Mouse (Mus musculus) intestine, embryonic 16.5 days (tissue): ENCODE measurements around the gene Gmds. TPM values are rescaled to one million over a fixed set of nuclear protein-coding genes. Genes with fewer than 3 reads are reported as not detected.

ENCODE experiments used
- ATAC-seq: fragments of 200-750 bp; cut with Nextera tagmentation; 2 replicates; pipeline ENCODE4 v1.8.0; 2017; ENCODE audit warnings: moderate TSS enrichment, moderate library complexity
- H3K27ac ChIP-seq: fragments of 300-500 bp; sonication (generic); 2 replicates; pipeline ENCODE4 v1.5.1; 2014; ENCODE audit warnings: mild to moderate bottlenecking, low read length
- H3K27me3 ChIP-seq: fragments of 300-500 bp; sonication (generic); replicated peaks from 2 replicates; pipeline ENCODE4 v1.6.1; 2014; ENCODE audit warnings: low read length, control low read depth, mixed read lengths; ENCODE audit not compliant: control insufficient read depth, insufficient read depth
- H3K36me3 ChIP-seq: fragments of 300-500 bp; sonication (generic); 2 replicates; pipeline ENCODE4 v1.6.1; 2014; ENCODE audit warnings: low read length, control low read depth; ENCODE audit not compliant: control insufficient read depth, insufficient read depth
- H3K4me1 ChIP-seq: fragments of 300-500 bp; sonication (generic); 2 replicates; pipeline ENCODE4 v1.6.1; 2014; ENCODE audit warnings: low read length, control low read depth, mixed read lengths; ENCODE audit not compliant: control insufficient read depth, insufficient read depth
- H3K4me2 ChIP-seq: fragments of 300-500 bp; sonication (generic); 2 replicates; pipeline ENCODE4 v1.6.1; 2014; ENCODE audit warnings: low read depth, low read length, control low read depth
- H3K4me3 ChIP-seq: fragments of 300-500 bp; sonication (generic); 2 replicates; pipeline ENCODE4 v1.5.1; 2014; ENCODE audit warnings: mild to moderate bottlenecking, low read length
- H3K9ac ChIP-seq: fragments of 300-500 bp; sonication (generic); 2 replicates; pipeline ENCODE4 v1.6.1; 2014; ENCODE audit warnings: low read depth, low read length
- H3K9me3 ChIP-seq: fragments of 300-500 bp; sonication (generic); 2 replicates; pipeline ENCODE4 v1.6.1; 2016; ENCODE audit warnings: low read length, control low read depth; ENCODE audit not compliant: control insufficient read depth
- WGBS: fragments of 180-500 bp; shearing (Covaris S2); extraction: QIAGEN DNeasy Blood & Tissue Kit; methylation state at CpG from one replicate; pipeline ENCODE4 v1.1.7; 2014; 5-methylcytosine and 5-hydroxymethylcytosine counted together
- polyA plus RNA-seq: library from polyadenylated mRNA; unstranded; fragments of >200 nt; fragmentation: Nextera tagmentation; extraction: Ambion mirVana; gene quantifications from 2 replicates; pipeline ENCODE4 v1.2.1, GENCODE M21; 2015

The Gmds gene
- polyA plus RNA-seq, 1 experiment from 2014 or later = 210 TPM

- H3K27me3 ChIP-seq = 0 out of 2 replicates have a peak, but pooled peaks cover 3% of the 10 kb centered on the region
- no peak overlapping the region for H3K4me3 ChIP-seq
- no peaks in the 10 kb centered on the region for H3K4me1 ChIP-seq
- H3K27ac ChIP-seq = no peak overlapping the region
- H3K4me2 ChIP-seq = no peak overlapping the region
- no peak for ATAC-seq
- no peaks in the 10 kb centered on the region for H3K36me3 ChIP-seq
- no peaks in the 10 kb centered on the region for H3K9me3 ChIP-seq
- no peak overlapping the region for H3K9ac ChIP-seq
- 81% methylated on average over 5 of the region's 5 CpGs for WGBS
These were observed 511.4 kb downstream of the Gmds start for GRCm38 (mm10) chr13:31827160-31827559.

- H3K9ac ChIP-seq = no peak overlapping the region
- H3K36me3 ChIP-seq = no peaks in the 10 kb centered on the region
- ATAC-seq = no peak
- no peak overlapping the region for H3K4me2 ChIP-seq
- H3K27me3 ChIP-seq = peaks cover 3% of the 10 kb centered on the region; the same call in 1 of the 2 replicates
- H3K9me3 ChIP-seq = no peaks in the 10 kb centered on the region
- 84% methylated on average over 1 of the region's 1 CpGs for WGBS
- peaks cover 7% of the 10 kb centered on the region for H3K4me1 ChIP-seq
- H3K4me3 ChIP-seq = no peak overlapping the region
- H3K27ac ChIP-seq = no peak overlapping the region
These were observed 513.4 kb downstream of the Gmds start for GRCm38 (mm10) chr13:31825180-31825579.

GRCm38 (mm10) chr13:31823316-31823715, 515.2 kb downstream of the Gmds start:
- Histone ChIP-seq H3K27me3 (peaks cover 5% of the 10 kb centered on the region), H3K4me2 (no peak overlapping the region), H3K4me3 (no peak overlapping the region), H3K27ac (no peak overlapping the region), H3K9me3 (no peaks in the 10 kb centered on the region), H3K4me1 (peaks cover 7% of the 10 kb centered on the region), H3K9ac (no peak overlapping the region), H3K36me3 (no peaks in the 10 kb centered on the region)
- WGBS = 46% methylated on average over 5 of the region's 5 CpGs
- ATAC-seq = no peak

- Histone ChIP-seq H3K36me3 (no peaks in the 10 kb centered on the region), H3K4me3 (peak overlapping the region; percentile 27; the same call in 1 of the 2 replicates), H3K4me2 (peak overlapping the region; percentile 37), H3K9ac (peak overlapping the region; percentile 41), H3K27ac (no peak overlapping the region), H3K4me1 (peaks cover 7% of the 10 kb centered on the region), H3K27me3 (peaks cover 7% of the 10 kb centered on the region), H3K9me3 (no peaks in the 10 kb centered on the region)
- 32% methylated on average over 6 of the region's 6 CpGs for WGBS
- no peak for ATAC-seq
These were observed 517.5 kb downstream of the Gmds start for GRCm38 (mm10) chr13:31821050-31821449.

- peaks cover 10% of the 10 kb centered on the region for H3K27me3 ChIP-seq
- no peak overlapping the region for H3K27ac ChIP-seq
- no peaks in the 10 kb centered on the region for H3K9me3 ChIP-seq
- H3K36me3 ChIP-seq = no peaks in the 10 kb centered on the region
- peak; percentile 76 for ATAC-seq
- peaks cover 7% of the 10 kb centered on the region for H3K4me1 ChIP-seq
- peak overlapping the region; percentile 41 for H3K9ac ChIP-seq
- H3K4me2 ChIP-seq = peak overlapping the region; percentile 37
- 17% methylated on average over 16 of the region's 16 CpGs for WGBS
- peak overlapping the region; percentile 27 for H3K4me3 ChIP-seq
These were observed 517.9 kb downstream of the Gmds start for GRCm38 (mm10) chr13:31820587-31821017.

GRCm38 (mm10) chr13:31819664-31820405, 518.7 kb downstream of the Gmds start:
- Histone ChIP-seq H3K4me3 (no peak overlapping the region), H3K27ac (no peak overlapping the region), H3K36me3 (no peaks in the 10 kb centered on the region), H3K4me1 (peaks cover 7% of the 10 kb centered on the region), H3K4me2 (no peak overlapping the region), H3K27me3 (peaks cover 17% of the 10 kb centered on the region), H3K9me3 (no peaks in the 10 kb centered on the region), H3K9ac (no peak overlapping the region)
- WGBS = 54% methylated on average over 14 of the region's 14 CpGs
- no peak for ATAC-seq

- Histone ChIP-seq H3K9me3 (no peaks in the 10 kb centered on the region), H3K4me1 (peaks cover 7% of the 10 kb centered on the region), H3K36me3 (no peaks in the 10 kb centered on the region), H3K4me2 (no peak overlapping the region), H3K27me3 (peaks cover 30% of the 10 kb centered on the region), H3K27ac (no peak overlapping the region), H3K4me3 (no peak overlapping the region), H3K9ac (no peak overlapping the region)
- ATAC-seq = no peak
- WGBS = 64% methylated on average over 7 of the region's 7 CpGs
These were observed 520.2 kb downstream of the Gmds start for GRCm38 (mm10) chr13:31818337-31818736.

- Histone ChIP-seq H3K4me2 (no peak overlapping the region), H3K27me3 (peaks cover 53% of the 10 kb centered on the region), H3K4me1 (peaks cover 9% of the 10 kb centered on the region), H3K9me3 (no peaks in the 10 kb centered on the region), H3K4me3 (no peak overlapping the region), H3K9ac (no peak overlapping the region), H3K36me3 (no peaks in the 10 kb centered on the region), H3K27ac (no peak overlapping the region)
- WGBS = 47% methylated on average over 15 of the region's 15 CpGs
- ATAC-seq = no peak
These were observed 523.0 kb downstream of the Gmds start for GRCm38 (mm10) chr13:31815383-31816003.

GRCm38 (mm10) chr13:31812701-31813100, 525.8 kb downstream of the Gmds start:
- peaks cover 62% of the 10 kb centered on the region for H3K27me3 ChIP-seq

More at GRCm38 (mm10) chr13:31812701-31813100, 525.8 kb downstream of the Gmds start:
- no peak overlapping the region for H3K4me2 ChIP-seq
- 85% methylated on average over 2 of the region's 2 CpGs for WGBS
- H3K27ac ChIP-seq = no peak overlapping the region
- no peaks in the 10 kb centered on the region for H3K36me3 ChIP-seq
- no peak overlapping the region for H3K4me3 ChIP-seq
- ATAC-seq = no peak
- H3K9me3 ChIP-seq = no peaks in the 10 kb centered on the region
- H3K9ac ChIP-seq = no peak overlapping the region
- H3K4me1 ChIP-seq = peaks cover 20% of the 10 kb centered on the region
